15 mouse cellular contexts compared by ENCODE assay signal in genomic region chr15:25267509-25267908, GRCm38 (mm10).
"Had no signal": no experiment of that assay in that cellular context is flagged by ENCODE, and none has a peak within 500 bp of the region (broad histone marks: within the 10 kb centered on the region; RNA-seq: fewer than 3 reads in every experiment).

No protein-coding gene starts in this region.

- H3K27me3 ChIP-seq: lung, embryonic 15.5 days; megakaryocyte, embryonic 14.5 days; midbrain, embryonic 13.5 days; midbrain, embryonic 15.5 days; neural tube, embryonic 12.5 days; stomach, embryonic 15.5 days had no signal

- H3K4me3 ChIP-seq: lung, embryonic 15.5 days; megakaryocyte, embryonic 14.5 days; midbrain, embryonic 13.5 days; midbrain, embryonic 15.5 days; neural tube, embryonic 12.5 days; stomach, embryonic 15.5 days had no signal

- DNase-seq: lung, adult 2 months; lung, postnatal 14 days; right cerebral cortex, postnatal 14 days; thymus, adult 2 months; thymus, postnatal 25 days; thymus, postnatal 4 days had no signal

- H3K27ac ChIP-seq: lung, embryonic 15.5 days; midbrain, embryonic 13.5 days; midbrain, embryonic 15.5 days; neural tube, embryonic 12.5 days; stomach, embryonic 15.5 days; stomach, postnatal 0 days had no signal

- H3K9me3 ChIP-seq: lung, embryonic 15.5 days; megakaryocyte, embryonic 14.5 days; midbrain, embryonic 13.5 days; midbrain, embryonic 15.5 days; neural tube, embryonic 12.5 days; stomach, embryonic 15.5 days had no signal

- H3K9ac ChIP-seq: lung, embryonic 15.5 days; midbrain, embryonic 13.5 days; midbrain, embryonic 15.5 days; neural tube, embryonic 12.5 days; stomach, embryonic 15.5 days had no signal

- H3K4me2 ChIP-seq: lung, embryonic 15.5 days; midbrain, embryonic 11.5 days; midbrain, embryonic 13.5 days; midbrain, embryonic 15.5 days; neural tube, embryonic 12.5 days; stomach, embryonic 15.5 days had no signal

- H3K36me3 ChIP-seq: lung, embryonic 15.5 days; midbrain, embryonic 13.5 days; midbrain, embryonic 15.5 days; neural tube, embryonic 12.5 days; stomach, embryonic 15.5 days had no signal

- H3K4me1 ChIP-seq: neural tube, embryonic 12.5 days had no signal

- ATAC-seq: lung, postnatal 0 days; midbrain, embryonic 13.5 days; midbrain, embryonic 15.5 days had no signal
